Mouse (Mus musculus) cerebellum, adult 2 months (tissue): Measurements from ENCODE around the gene 4930556J24Rik.

ENCODE experiments used
- CTCF ChIP-seq: fragments of 200-500 bp; IDR thresholded peaks from 2 replicates; pipeline ENCODE4 v1.5.1; 2011; ENCODE audit warnings: low read depth, mild to moderate bottlenecking, control low read depth, low read length, moderate library complexity, borderline replicate concordance; ENCODE audit not compliant: insufficient read depth
- POLR2A ChIP-seq: fragments of 200-500 bp; IDR thresholded peaks from 2 replicates; pipeline ENCODE4 v1.6.1; 2011; ENCODE audit warnings: low read length, control low read depth, borderline replicate concordance; ENCODE audit not compliant: insufficient read depth

DNA sequence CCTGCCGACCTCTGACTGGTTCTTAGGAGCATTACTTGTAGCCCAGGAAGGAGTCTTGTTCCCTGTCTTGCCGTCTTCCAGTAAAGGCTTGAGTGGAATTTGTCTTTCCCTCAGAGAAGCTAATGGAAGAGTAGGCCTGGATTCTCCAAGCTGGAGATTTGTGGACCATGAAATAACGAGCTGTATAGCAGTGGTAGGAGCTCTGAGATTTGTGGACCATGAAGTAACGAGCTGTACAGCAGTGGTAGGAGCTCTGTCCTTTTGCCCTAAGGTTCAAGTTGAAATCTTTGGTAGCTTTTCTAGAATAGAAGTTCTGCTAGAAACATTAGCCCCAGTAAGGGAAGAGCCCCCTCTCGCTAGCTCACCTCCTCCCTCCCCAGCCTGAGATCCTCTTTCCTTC lies 1.8 kb upstream of the 4930556J24Rik start:
- no peak for TF ChIP-seq CTCF
- TF ChIP-seq POLR2A: no peak
